Mouse (Mus musculus) hindbrain, embryonic 11.5 days (tissue): ENCODE results near the gene Mrps23. TPM values are rescaled to one million over a fixed set of nuclear protein-coding genes. Genes with fewer than 3 reads are reported as not detected.

Source experiments
- ATAC-seq: fragments of 200-750 bp; cut with Nextera tagmentation; 2 replicates; pipeline ENCODE4 v1.8.0; 2017; ENCODE audit warnings: mild to moderate bottlenecking, moderate TSS enrichment, moderate library complexity; ENCODE audit not compliant: low FRiP score
- DNase-seq: peaks from one replicate; pipeline ENCODE4 v3.0.0-alpha.2; 2015; ENCODE audit warnings: low spot score
- H3K27ac ChIP-seq: fragments of 300-500 bp; sonication (generic); 2 replicates; pipeline ENCODE4 v1.5.1; 2014; ENCODE audit warnings: mild to moderate bottlenecking, low read depth, low read length
- H3K27me3 ChIP-seq: fragments of 300-500 bp; sonication (generic); 2 replicates; pipeline ENCODE4 v1.6.1; 2014; ENCODE audit warnings: mild to moderate bottlenecking, low read length, moderate library complexity, mixed read lengths; ENCODE audit not compliant: control insufficient read depth, insufficient read depth
- H3K36me3 ChIP-seq: fragments of 300-500 bp; sonication (generic); 2 replicates; pipeline ENCODE4 v1.6.1; 2014; ENCODE audit warnings: mild to moderate bottlenecking, low read length, moderate library complexity, mixed read lengths; ENCODE audit not compliant: control insufficient read depth, insufficient read depth
- H3K4me1 ChIP-seq: fragments of 300-500 bp; sonication (generic); replicated peaks from 2 replicates; pipeline ENCODE4 v1.6.1; 2014; ENCODE audit warnings: low read length, mixed read lengths; ENCODE audit not compliant: control insufficient read depth, insufficient read depth
- H3K4me2 ChIP-seq: fragments of 300-500 bp; sonication (generic); replicated peaks from 2 replicates; pipeline ENCODE4 v1.6.1; 2014; ENCODE audit warnings: mild to moderate bottlenecking, low read depth, low read length
- H3K4me3 ChIP-seq: fragments of 300-500 bp; sonication (generic); 2 replicates; pipeline ENCODE4 v1.5.1; 2014; ENCODE audit warnings: low read depth, low read length
- H3K9ac ChIP-seq: fragments of 300-500 bp; sonication (generic); 2 replicates; pipeline ENCODE4 v1.6.1; 2014; ENCODE audit warnings: low read depth, low read length
- H3K9me3 ChIP-seq: fragments of 300-500 bp; sonication (generic); 2 replicates; pipeline ENCODE4 v1.6.1; 2016; ENCODE audit warnings: low read length; ENCODE audit not compliant: control insufficient read depth
- WGBS: fragments of 180-500 bp; shearing (Covaris S2); extraction: QIAGEN DNeasy Blood & Tissue Kit; methylation state at CpG from one replicate; pipeline ENCODE4 v1.1.7; 2014; 5-methylcytosine and 5-hydroxymethylcytosine counted together
- polyA plus RNA-seq: library from polyadenylated mRNA; unstranded; fragments of >200 nt; fragmentation: Nextera tagmentation; extraction: Ambion mirVana; gene quantifications from 2 replicates; pipeline ENCODE4 v1.2.1, GENCODE M21; 2014

The Mrps23 gene
- polyA plus RNA-seq, 1 experiment from 2014 or later = 84.5 TPM

GRCm38 (mm10) chr11:88241468-88242301, 37.5 kb downstream of the Mrps23 start:
- Histone ChIP-seq H3K4me3 (no peak overlapping the region), H3K27ac (peak overlapping the region; percentile 78), H3K36me3 (no peaks in the 10 kb centered on the region), H3K9ac (peak overlapping the region; percentile 37; the same call in 1 of the 2 replicates), H3K9me3 (no peaks in the 10 kb centered on the region), H3K4me2 (no peak overlapping the region), H3K4me1 (peaks cover 14% of the 10 kb centered on the region), H3K27me3 (no peaks in the 10 kb centered on the region)
- DNase-seq (peak; percentile 31), ATAC-seq (no peak)
- 36% methylated on average over 12 of the region's 12 CpGs for WGBS

GRCm38 (mm10) chr11:88245581-88246170, 41.5 kb downstream of the Mrps23 start:
- Histone ChIP-seq H3K9ac (no peak overlapping the region), H3K36me3 (no peaks in the 10 kb centered on the region), H3K27ac (no peak overlapping the region), H3K4me1 (peaks cover 13% of the 10 kb centered on the region), H3K4me3 (no peak overlapping the region), H3K27me3 (no peaks in the 10 kb centered on the region), H3K9me3 (no peaks in the 10 kb centered on the region), H3K4me2 (no peak overlapping the region)
- ATAC-seq (no peak), DNase-seq (no peak)
- 85% methylated on average over 14 of the region's 14 CpGs for WGBS

GRCm38 (mm10) chr11:88248636-88249035, 44.4 kb downstream of the Mrps23 start:
- H3K9ac ChIP-seq = peak overlapping the region; percentile 40; the same call in 1 of the 2 replicates
- H3K4me1 ChIP-seq = peaks cover 15% of the 10 kb centered on the region
- ATAC-seq (no peak), DNase-seq (no peak)
- 44% methylated on average over 5 of the region's 5 CpGs for WGBS
- peak overlapping the region; percentile 72 for H3K27ac ChIP-seq
- no peak overlapping the region for H3K4me2 ChIP-seq
- no peaks in the 10 kb centered on the region for H3K36me3 ChIP-seq
- H3K27me3 ChIP-seq = no peaks in the 10 kb centered on the region
- no peaks in the 10 kb centered on the region for H3K9me3 ChIP-seq
- H3K4me3 ChIP-seq = no peak overlapping the region

- 95% methylated on average over 3 of the region's 3 CpGs for WGBS
- no peaks in the 10 kb centered on the region for H3K27me3 ChIP-seq
- peaks cover 18% of the 10 kb centered on the region for H3K4me1 ChIP-seq
- H3K27ac ChIP-seq = no peak overlapping the region
- H3K9ac ChIP-seq = no peak overlapping the region
- no peak for ATAC-seq
- no peaks in the 10 kb centered on the region for H3K36me3 ChIP-seq
- H3K4me2 ChIP-seq = no peak overlapping the region
- no peak for DNase-seq
- no peaks in the 10 kb centered on the region for H3K9me3 ChIP-seq
- no peak overlapping the region for H3K4me3 ChIP-seq
Observed at GRCm38 (mm10) chr11:88250568-88250967, 46.4 kb downstream of the Mrps23 start.

- no peak overlapping the region for H3K27ac ChIP-seq
- no peaks in the 10 kb centered on the region for H3K9me3 ChIP-seq
- no peaks in the 10 kb centered on the region for H3K27me3 ChIP-seq
- no peak overlapping the region for H3K4me2 ChIP-seq
- DNase-seq = no peak
- WGBS = 70% methylated on average over 7 of the region's 7 CpGs
- no peak overlapping the region for H3K4me3 ChIP-seq
- H3K4me1 ChIP-seq = peaks cover 18% of the 10 kb centered on the region
- no peaks in the 10 kb centered on the region for H3K36me3 ChIP-seq
- no peak overlapping the region for H3K9ac ChIP-seq
- no peak for ATAC-seq
Observed at GRCm38 (mm10) chr11:88251295-88251694, 47.1 kb downstream of the Mrps23 start.

GRCm38 (mm10) chr11:88251972-88252766, 48.0 kb downstream of the Mrps23 start:
- H3K4me2 ChIP-seq = no peak overlapping the region
- WGBS = 16% methylated on average over 22 of the region's 22 CpGs

GRCm38 (mm10) chr11:88252767-88253513, 48.8 kb downstream of the Mrps23 start:
- H3K27ac ChIP-seq = peak overlapping the region; percentile 94
- H3K4me3 ChIP-seq = no peak overlapping the region
- WGBS = 16% methylated on average over 10 of the region's 18 CpGs
- H3K9ac ChIP-seq = peak overlapping the region; percentile 38
- H3K27me3 ChIP-seq = no peaks in the 10 kb centered on the region
- H3K9me3 ChIP-seq = no peaks in the 10 kb centered on the region
- peaks cover 18% of the 10 kb centered on the region for H3K4me1 ChIP-seq
- ATAC-seq = peak; percentile 75
- peak overlapping the region; percentile 8; the same call in 1 of the 2 replicates for H3K4me2 ChIP-seq
- no peaks in the 10 kb centered on the region for H3K36me3 ChIP-seq
- peak; percentile 71 for DNase-seq

More at GRCm38 (mm10) chr11:88251972-88252766, 48.0 kb downstream of the Mrps23 start:
- peaks cover 18% of the 10 kb centered on the region for H3K4me1 ChIP-seq
- H3K9me3 ChIP-seq = no peaks in the 10 kb centered on the region
- H3K27me3 ChIP-seq = no peaks in the 10 kb centered on the region
- H3K9ac ChIP-seq = peak overlapping the region; percentile 38; the same call in 1 of the 2 replicates
- ATAC-seq (peak; percentile 86), DNase-seq (peak; percentile 94)
- H3K4me3 ChIP-seq = no peak overlapping the region
- H3K36me3 ChIP-seq = no peaks in the 10 kb centered on the region
- H3K27ac ChIP-seq = peak overlapping the region; percentile 94
